Mouse (Mus musculus) heart, postnatal 0 days (tissue): ENCODE data around the gene Nup153.

ENCODE experiments used
- CTCF ChIP-seq: IDR thresholded peaks from 2 replicates; pipeline ENCODE4 v1.5.1; 2016; ENCODE audit warnings: antibody characterized with exemption, control low read depth, low read depth
- EP300 ChIP-seq: IDR thresholded peaks from 2 replicates; pipeline ENCODE4 v1.6.1; 2016; ENCODE audit warnings: antibody characterized with exemption, low read depth

- TF ChIP-seq CTCF (no peak), EP300 (no peak)
These were observed 503 bp downstream of the Nup153 start for GRCm38 (mm10) chr13:46727038-46727836.
